11 mouse cellular contexts compared by ENCODE assay signal in genomic region chr7:75415166-75415881, GRCm38 (mm10). TPM values are rescaled to one million over a fixed set of nuclear protein-coding genes. Genes with fewer than 3 reads are reported as not detected.
A peak's percentile ranks its signal among the peaks of the same experiment; 100 is the strongest.
DNase-seq lines count a peak whose midpoint lies in the region; ATAC-seq and TF ChIP-seq lines count a peak whose summit lies in the region.
"Had no signal": no experiment of that assay in that cellular context is flagged by ENCODE, and none has a peak within 500 bp of the region (broad histone marks: within the 10 kb centered on the region; RNA-seq: fewer than 3 reads in every experiment).

No protein-coding gene starts in this region.

- TF ChIP-seq EP300 in liver, postnatal 0 days (IDR thresholded peaks at IDR 0.05; ENCODE audit: low read depth) = no peak

- WGBS in lung, embryonic 14.5 days = 34% methylated on average over 4 of the region's 4 CpGs
- 36% methylated on average over 4 of the region's 4 CpGs for WGBS in lung, adult 2 months
- 27% methylated on average over 4 of the region's 4 CpGs for WGBS in heart, embryonic 16.5 days
- WGBS in liver, postnatal 0 days (ENCODE audit: insufficient replicate concordance) = 35% methylated on average over 4 of the region's 4 CpGs
- 29% methylated on average over 4 of the region's 4 CpGs for WGBS in hindbrain, embryonic 14.5 days

- no peak overlapping the region for H3K9ac ChIP-seq in lung, embryonic 14.5 days
- no peak overlapping the region for H3K9ac ChIP-seq in heart, embryonic 16.5 days (ENCODE audit: low read length)
- no peak overlapping the region for H3K9ac ChIP-seq in liver, postnatal 0 days (replicated peaks)
- no peak overlapping the region for H3K9ac ChIP-seq in hindbrain, embryonic 14.5 days
- H3K9ac ChIP-seq: forebrain, embryonic 13.5 days had no signal

- ATAC-seq in lung, embryonic 14.5 days (ENCODE audit: insufficient read depth) = no peak
- no peak; the same call in 1 of the 2 replicates for ATAC-seq in heart, embryonic 16.5 days (replicated peaks; ENCODE audit: extremely low read depth, insufficient read depth, low FRiP score)
- peak; percentile 68 for ATAC-seq in liver, postnatal 0 days
- ATAC-seq in hindbrain, embryonic 14.5 days (ENCODE audit: low FRiP score) = no peak
- ATAC-seq: forebrain, embryonic 13.5 days had no signal

- no peaks in the 10 kb centered on the region for H3K27me3 ChIP-seq in lung, embryonic 14.5 days (ENCODE audit: insufficient read depth, low read length)
- no peaks in the 10 kb centered on the region for H3K27me3 ChIP-seq in heart, embryonic 16.5 days (ENCODE audit: control insufficient read depth, insufficient read depth, low read length)
- no peaks in the 10 kb centered on the region for H3K27me3 ChIP-seq in liver, postnatal 0 days (ENCODE audit: insufficient read depth, low read length)
- H3K27me3 ChIP-seq in hindbrain, embryonic 14.5 days (ENCODE audit: control insufficient read depth, insufficient read depth, low read length) = no peaks in the 10 kb centered on the region

- no peak overlapping the region for H3K4me2 ChIP-seq in lung, embryonic 14.5 days
- H3K4me2 ChIP-seq in heart, embryonic 16.5 days (ENCODE audit: low read depth, low read length) = no peak overlapping the region
- H3K4me2 ChIP-seq in liver, postnatal 0 days (ENCODE audit: low read depth, low read length) = no peak overlapping the region
- no peak overlapping the region for H3K4me2 ChIP-seq in hindbrain, embryonic 14.5 days (replicated peaks)
- H3K4me2 ChIP-seq: forebrain, embryonic 13.5 days had no signal

- peak; percentile 34 for DNase-seq in lung, embryonic 14.5 days
- no peak for DNase-seq in lung, adult 2 months
- DNase-seq in liver, postnatal 0 days = no peak
- DNase-seq in yolk sac, embryonic 10.5 days (ENCODE audit: low spot score) = peak; percentile 75
- DNase-seq in thymus, postnatal 36 days = no peak
- DNase-seq in hindbrain, embryonic 14.5 days (ENCODE audit: low spot score) = no peak
- DNase-seq: cerebellum, adult 18-20 months; kidney, adult 2 months had no signal

- TF ChIP-seq CTCF in lung, embryonic 14.5 days (IDR thresholded peaks at IDR 0.05; ENCODE audit: low read depth) = no peak
- no peak for TF ChIP-seq CTCF in lung, adult 2 months (IDR thresholded peaks at IDR 0.05; ENCODE audit: insufficient read depth, low read length)
- TF ChIP-seq CTCF in liver, postnatal 0 days (IDR thresholded peaks at IDR 0.05; ENCODE audit: low read depth) = no peak

- peaks cover 7% of the 10 kb centered on the region; the same call in 1 of the 2 replicates for H3K4me1 ChIP-seq in lung, embryonic 14.5 days (ENCODE audit: insufficient read depth)
- H3K4me1 ChIP-seq in lung, adult 2 months (ENCODE audit: control insufficient read depth, insufficient read depth, low read length) = peaks cover 13% of the 10 kb centered on the region
- H3K4me1 ChIP-seq in heart, embryonic 16.5 days (ENCODE audit: control insufficient read depth, insufficient read depth, low read length) = peaks cover 3% of the 10 kb centered on the region; the same call in 1 of the 2 replicates
- peaks cover 11% of the 10 kb centered on the region for H3K4me1 ChIP-seq in liver, postnatal 0 days (ENCODE audit: insufficient read depth)
- no peaks in the 10 kb centered on the region for H3K4me1 ChIP-seq in hindbrain, embryonic 14.5 days (replicated peaks; ENCODE audit: control insufficient read depth, insufficient read depth, low read length)

- no peaks in the 10 kb centered on the region for H3K36me3 ChIP-seq in lung, embryonic 14.5 days (ENCODE audit: insufficient read depth)
- H3K36me3 ChIP-seq in heart, embryonic 16.5 days (ENCODE audit: control insufficient read depth, insufficient read depth) = no peaks in the 10 kb centered on the region
- H3K36me3 ChIP-seq in liver, postnatal 0 days (replicated peaks; ENCODE audit: insufficient read depth, low read length) = no peaks in the 10 kb centered on the region
- H3K36me3 ChIP-seq in hindbrain, embryonic 14.5 days (replicated peaks; ENCODE audit: control insufficient read depth, insufficient read depth) = no peaks in the 10 kb centered on the region

- H3K4me3 ChIP-seq in lung, embryonic 14.5 days (ENCODE audit: low read depth, low read length) = no peak overlapping the region
- H3K4me3 ChIP-seq in lung, adult 2 months (replicated peaks; ENCODE audit: extremely low read depth, low read depth, low read length) = no peak overlapping the region
- H3K4me3 ChIP-seq in heart, embryonic 16.5 days (ENCODE audit: low read length) = no peak overlapping the region
- no peak overlapping the region for H3K4me3 ChIP-seq in liver, postnatal 0 days (ENCODE audit: low read depth, low read length)
- no peak overlapping the region for H3K4me3 ChIP-seq in hindbrain, embryonic 14.5 days (replicated peaks; ENCODE audit: low read length)
- H3K4me3 ChIP-seq: forebrain, embryonic 13.5 days had no signal

- H3K27ac ChIP-seq in lung, embryonic 14.5 days (ENCODE audit: low read depth) = no peak overlapping the region
- peak overlapping the region; percentile 29 for H3K27ac ChIP-seq in heart, embryonic 16.5 days (ENCODE audit: low read length)
- H3K27ac ChIP-seq in liver, postnatal 0 days (ENCODE audit: low read depth) = no peak overlapping the region
- H3K27ac ChIP-seq in hindbrain, embryonic 14.5 days = no peak overlapping the region
- H3K27ac ChIP-seq: forebrain, embryonic 13.5 days; macrophage had no signal

- no peak for TF ChIP-seq POLR2A in lung, adult 2 months (IDR thresholded peaks at IDR 0.05; ENCODE audit: borderline replicate concordance, extremely low read depth, low read depth, low read length)

- H3K9me3 ChIP-seq in lung, embryonic 14.5 days (ENCODE audit: low read depth, low read length) = no peaks in the 10 kb centered on the region
- H3K9me3 ChIP-seq in heart, embryonic 16.5 days (replicated peaks; ENCODE audit: control insufficient read depth, low read length) = no peaks in the 10 kb centered on the region
- no peaks in the 10 kb centered on the region for H3K9me3 ChIP-seq in liver, postnatal 0 days (ENCODE audit: low read length)
- H3K9me3 ChIP-seq in hindbrain, embryonic 14.5 days (ENCODE audit: control insufficient read depth, low read length) = no peaks in the 10 kb centered on the region
- H3K9me3 ChIP-seq: forebrain, embryonic 13.5 days had no signal

RNA-seq across cellular contexts. Expression of gene Akap13, which starts 40.0 kb away (rescaled TPM):
- 44.6 and 44.8 TPM in 2 replicates for polyA plus RNA-seq in lung, embryonic 14.5 days (2014; fragmentation: Nextera tagmentation; extraction: Ambion mirVana)
- polyA plus RNA-seq in lung, adult 2 months (2012; rRNA removed) = 29.9 and 41.7 TPM in 2 replicates
- polyA plus RNA-seq in heart, embryonic 16.5 days (2015; fragmentation: Nextera tagmentation; extraction: Ambion mirVana) = 45.4 and 47.3 TPM in 2 replicates
- polyA plus RNA-seq in liver, postnatal 0 days (2015; fragmentation: Nextera tagmentation; extraction: Ambion mirVana) = 21.2 and 25.7 TPM in 2 replicates
- polyA plus RNA-seq in hindbrain, embryonic 14.5 days (2014; fragmentation: Nextera tagmentation; extraction: Ambion mirVana) = 19.1 and 19.8 TPM in 2 replicates

Comparison
In these comparisons a context has a peak if more than half of its experiments do, and no peak if none do; other contexts are left out.
1. DNase-seq: peak in lung, embryonic 14.5 days (single experiment) and yolk sac, embryonic 10.5 days (single experiment); none in lung, adult 2 months (single experiment), liver, postnatal 0 days (single experiment), thymus, postnatal 36 days (0 of 2) and hindbrain, embryonic 14.5 days (single experiment).